Mouse (Mus musculus): ENCODE results near the gene Ldb2.

Ldb2 gene

DNA sequence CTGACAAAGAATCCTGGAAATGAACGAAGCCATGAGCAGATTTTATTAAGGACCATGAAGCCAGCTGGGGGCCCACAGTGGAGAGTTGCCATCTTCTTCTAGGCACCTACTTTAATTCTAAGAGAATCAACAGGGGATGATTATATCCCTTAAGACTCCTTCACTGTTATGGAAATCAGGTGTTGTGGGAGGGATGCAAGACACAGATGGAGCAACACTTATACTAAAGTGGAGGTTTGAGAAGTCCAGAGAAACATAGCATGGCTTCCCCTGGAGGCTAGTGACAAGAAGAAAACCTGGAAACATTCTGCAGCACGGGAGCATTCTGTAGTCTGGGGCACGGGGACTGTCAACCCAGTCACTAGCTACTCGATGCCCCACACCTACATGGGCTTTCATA is 85.0 kb downstream of the Ldb2 start:
- no peak for DNase-seq (ENCODE audit: low spot score)

DNA sequence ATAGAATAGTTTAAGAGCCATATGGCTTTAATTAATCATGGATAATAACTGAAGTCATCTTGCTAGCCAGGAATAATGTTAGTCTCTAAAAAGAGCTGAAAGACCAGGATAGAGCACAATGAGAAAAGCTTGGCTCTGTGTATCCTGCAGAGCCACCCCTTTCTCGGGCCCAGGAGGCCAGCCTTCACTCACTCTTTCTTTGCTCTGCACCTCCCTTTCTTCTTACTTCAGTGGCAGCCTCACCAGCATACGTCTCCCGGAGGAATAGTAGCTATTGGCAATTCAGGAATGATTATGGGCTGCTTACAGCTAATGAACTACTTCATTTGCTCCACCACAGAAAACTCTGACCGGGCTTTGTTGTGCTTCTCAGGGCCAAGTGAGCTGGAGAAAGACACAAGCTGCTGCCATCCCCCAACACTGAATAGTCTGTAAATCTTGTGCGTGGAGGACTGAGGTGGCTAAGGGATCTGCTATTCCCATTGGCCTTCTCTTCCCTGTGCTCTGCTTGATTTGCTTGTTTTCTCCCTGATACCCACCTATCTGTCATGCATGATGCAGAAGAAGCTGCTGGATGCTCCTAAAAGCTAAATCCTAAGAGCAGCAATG is 86.2 kb downstream of the Ldb2 start:
- no peak for DNase-seq (ENCODE audit: low spot score)

DNA sequence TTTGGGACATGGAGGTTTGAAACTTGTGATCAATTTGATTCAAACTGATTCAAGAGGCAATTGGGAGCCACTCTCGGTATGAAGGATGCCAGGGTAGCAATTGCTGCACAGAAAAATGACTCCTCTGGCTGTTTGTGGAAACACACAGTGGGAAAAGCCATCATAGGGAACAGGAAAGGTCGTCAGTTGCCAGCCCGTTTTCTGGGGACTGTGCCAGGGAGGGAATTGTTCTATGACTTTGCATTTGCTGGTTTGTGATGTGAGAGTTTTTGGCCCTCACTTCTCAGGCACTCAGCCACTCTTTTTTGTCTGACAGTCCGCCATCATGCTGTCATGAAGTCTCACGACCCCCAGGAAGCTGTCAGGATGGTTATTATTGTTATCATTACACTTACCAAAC is 88.3 kb downstream of the Ldb2 start:
- DNase-seq (ENCODE audit: low spot score), result no peak

DNA sequence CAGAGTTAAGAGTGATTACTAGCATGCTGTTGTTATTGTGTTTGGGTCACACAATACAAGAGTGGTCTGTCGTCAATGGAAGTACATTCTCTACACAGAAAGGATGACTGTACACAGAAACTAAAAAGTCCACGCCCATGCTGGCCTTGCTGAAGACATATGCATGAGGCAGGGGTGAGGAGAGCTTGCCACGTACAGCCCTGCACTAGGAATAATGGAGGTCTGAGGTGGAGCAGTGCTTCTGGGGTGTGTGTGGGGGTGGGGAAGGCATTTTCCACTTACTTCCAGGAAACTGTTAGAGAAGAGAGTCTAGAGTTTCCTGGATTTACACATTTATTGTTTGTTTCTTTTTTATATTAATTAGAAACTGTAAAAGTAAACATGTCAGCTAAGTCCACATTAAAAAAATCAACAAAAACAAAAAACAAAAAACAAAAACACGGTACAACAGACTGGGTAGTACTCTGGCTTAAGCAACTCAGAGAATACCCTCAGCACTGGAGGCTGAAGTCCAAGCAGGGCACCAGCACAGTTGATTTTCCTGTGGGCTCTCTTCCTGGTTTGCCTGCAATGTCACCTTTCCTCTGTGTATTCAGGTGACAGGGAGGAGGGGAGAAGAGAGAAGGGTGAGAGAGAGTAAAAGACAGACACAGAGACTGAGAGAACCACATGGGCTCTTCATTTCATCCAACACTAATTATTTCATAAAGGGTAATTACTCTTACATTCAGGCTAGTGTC is 89.2 kb downstream of the Ldb2 start:
- no peak for DNase-seq (ENCODE audit: low spot score)

DNA sequence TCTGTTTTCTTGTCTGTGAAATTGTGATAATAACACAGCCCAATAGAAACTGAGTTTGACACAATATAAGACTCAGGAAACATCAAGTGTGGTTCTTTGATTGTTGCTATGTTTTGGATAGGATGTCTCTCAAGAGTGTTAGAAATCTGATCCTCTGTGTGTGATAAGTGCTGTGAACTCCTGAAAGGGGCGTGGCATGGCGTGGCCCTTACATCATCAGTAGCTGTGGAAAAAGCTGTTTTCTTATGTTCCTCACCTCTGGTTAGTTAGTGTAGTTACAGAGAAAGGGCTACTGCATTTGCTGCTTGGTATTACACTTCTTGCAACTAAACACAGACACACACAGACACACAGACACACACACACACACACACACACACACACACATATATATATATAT is 90.2 kb downstream of the Ldb2 start:
- DNase-seq (ENCODE audit: low spot score), result no peak

DNA sequence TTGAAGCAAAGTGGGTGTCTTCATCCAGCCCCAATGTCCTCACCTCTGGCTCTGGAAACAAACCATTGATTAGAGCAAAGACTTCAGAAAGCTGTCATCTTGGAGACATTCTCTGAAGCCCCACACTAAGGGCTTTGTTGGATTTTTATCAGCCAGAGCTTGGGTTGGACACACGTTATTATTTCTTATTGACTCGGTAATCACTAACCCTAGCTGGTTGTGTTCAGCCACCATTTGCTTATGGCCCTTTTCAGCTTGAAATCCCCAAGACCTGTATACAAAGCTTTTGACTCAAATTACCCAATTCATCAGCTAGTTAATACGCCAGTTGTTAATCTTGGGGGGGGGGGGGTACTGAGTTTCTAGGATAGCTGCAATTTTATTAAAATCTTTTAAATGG is 91.5 kb downstream of the Ldb2 start:
- no peak for DNase-seq (ENCODE audit: low spot score)

DNA sequence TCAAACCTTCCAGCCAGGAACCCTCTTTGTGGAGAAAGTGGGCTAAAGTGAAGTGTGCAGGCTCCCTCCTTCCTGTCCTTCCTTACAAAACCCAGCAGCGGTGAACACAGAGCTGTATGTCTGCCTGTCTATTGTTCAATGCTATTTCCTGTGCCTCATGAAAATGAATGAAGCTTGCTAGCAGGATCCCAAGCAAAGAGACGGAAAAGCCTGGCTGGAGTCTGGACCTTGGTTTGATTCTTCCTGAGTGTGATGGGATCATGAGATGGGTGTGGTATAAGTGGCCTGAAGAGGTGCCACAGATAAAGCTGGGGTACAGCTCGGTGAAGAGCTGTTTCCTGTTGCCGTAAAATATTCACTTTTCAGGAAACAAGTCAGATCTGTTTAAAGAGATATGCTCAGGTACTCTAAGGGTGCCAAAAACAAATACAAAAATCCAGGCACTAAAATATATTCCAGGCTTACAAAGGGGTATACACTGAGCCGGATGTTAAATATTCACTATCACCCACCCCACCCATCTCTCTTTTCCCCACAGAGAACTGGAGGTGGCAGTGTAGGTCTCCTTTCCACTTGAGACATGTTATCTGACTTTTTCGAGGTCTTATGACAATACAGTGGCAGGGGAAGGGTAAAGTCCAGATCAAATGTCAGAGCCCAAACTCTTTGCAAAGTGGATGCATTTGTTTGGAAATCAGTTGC is 92.3 kb downstream of the Ldb2 start:
- DNase-seq (ENCODE audit: low spot score), result no peak

DNA sequence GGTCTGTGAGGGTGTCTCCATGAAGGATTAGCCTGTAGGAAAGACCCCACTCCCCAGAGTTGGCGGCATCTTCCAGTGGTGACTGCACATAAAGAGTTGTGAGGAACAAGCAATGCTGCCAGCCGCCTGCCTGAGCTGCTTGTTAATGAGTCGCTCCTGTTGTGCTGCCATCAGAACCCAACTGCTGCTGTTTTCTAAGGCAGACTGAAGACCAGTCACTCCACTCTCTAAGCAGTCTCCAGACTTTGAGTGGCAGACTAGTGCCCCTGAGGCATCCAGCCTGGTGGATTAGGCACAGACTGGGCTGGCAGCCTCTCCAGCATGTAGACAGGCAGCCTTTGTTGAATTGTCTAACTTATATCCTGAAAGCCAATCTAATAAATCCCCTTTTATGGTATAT is 101.5 kb downstream of the Ldb2 start:
- no peak for DNase-seq (ENCODE audit: low spot score)

DNA sequence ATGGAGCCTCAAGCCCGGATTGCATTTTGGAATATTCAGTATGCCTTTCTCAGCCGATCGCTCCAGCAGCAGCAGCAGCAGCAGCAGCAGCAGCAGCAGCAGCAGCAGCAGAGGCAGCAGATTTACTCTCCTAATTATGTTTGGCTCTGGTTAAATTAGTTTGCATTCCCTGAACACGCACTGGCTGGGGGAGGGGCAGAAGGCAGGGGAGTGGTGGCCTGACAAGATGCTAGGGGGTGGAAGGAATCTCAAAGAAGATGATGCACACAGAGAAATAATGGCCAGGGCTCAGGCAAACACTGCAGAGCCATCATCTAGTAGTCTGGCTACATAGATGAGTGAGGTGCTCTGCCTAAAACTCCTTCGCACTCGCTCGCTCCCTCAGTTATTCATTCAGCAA is 102.9 kb downstream of the Ldb2 start:
- DNase-seq (ENCODE audit: low spot score), result no peak

DNA sequence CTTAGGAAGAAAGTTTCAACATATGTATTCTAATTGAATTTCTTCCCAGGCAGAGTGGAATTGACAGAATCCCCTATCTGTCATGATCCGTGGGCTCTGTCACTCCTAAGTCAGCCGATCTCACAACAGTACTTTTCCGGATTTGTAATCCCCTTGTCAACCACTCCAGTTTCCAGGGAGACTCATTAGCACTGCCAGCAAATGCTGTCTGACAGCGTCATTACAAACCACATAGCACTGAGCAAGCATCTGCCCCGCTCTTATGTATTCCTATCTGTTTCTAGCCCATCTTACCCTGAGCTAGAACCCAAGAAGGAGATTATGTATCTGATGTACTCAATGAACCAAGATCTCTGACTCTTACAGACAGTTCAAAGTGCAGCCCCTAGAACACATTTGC is 105.8 kb downstream of the Ldb2 start:
- DNase-seq (ENCODE audit: low spot score), result no peak

DNA sequence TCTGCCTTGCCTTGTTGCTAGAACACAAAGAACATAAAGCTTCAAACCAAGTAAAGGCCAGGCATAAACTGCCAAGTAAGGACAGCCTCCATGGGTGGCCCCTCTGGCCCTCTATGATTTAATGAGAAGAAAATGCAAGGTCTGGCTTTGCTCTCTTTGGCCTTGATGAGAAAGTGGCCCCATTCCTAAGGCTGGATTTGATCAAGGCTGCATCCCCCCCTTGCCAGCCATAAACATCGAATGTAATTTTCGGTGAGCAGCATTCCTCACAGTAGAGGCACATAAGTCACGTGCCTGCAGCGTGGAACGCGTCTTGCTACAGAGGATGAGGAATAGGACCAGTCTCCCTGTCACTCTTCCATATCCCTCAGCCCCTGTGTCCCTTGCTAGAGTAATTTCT is 113.1 kb downstream of the Ldb2 start:
- DNase-seq (ENCODE audit: low spot score), result no peak

DNA sequence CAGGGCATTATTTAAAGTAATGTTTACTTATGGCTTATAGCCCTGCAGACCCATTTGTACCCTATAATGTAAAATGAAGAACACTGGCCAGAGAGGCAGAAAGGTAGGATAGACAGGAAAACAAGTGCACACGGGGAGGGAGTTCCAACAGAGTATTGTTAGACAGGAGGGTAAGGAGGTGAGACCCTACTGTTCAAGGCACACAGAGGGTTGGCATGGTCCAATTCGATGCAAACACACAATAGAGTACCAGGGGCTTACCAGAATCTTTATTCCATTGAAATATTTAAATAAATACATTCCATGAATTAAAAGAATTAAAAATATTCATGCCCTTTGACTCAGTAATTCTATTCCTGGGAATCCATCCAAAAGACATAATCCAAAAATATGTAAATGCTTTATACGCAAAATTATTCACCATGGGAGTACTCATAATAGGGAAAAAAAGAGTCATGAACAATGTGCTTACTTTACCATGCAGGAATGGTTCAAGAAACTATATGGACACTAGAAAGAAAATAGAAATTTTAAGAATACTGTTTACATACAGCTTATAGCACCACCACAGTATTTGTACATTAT is 118.3 kb downstream of the Ldb2 start:
- DNase-seq (ENCODE audit: low spot score), result no peak

DNA sequence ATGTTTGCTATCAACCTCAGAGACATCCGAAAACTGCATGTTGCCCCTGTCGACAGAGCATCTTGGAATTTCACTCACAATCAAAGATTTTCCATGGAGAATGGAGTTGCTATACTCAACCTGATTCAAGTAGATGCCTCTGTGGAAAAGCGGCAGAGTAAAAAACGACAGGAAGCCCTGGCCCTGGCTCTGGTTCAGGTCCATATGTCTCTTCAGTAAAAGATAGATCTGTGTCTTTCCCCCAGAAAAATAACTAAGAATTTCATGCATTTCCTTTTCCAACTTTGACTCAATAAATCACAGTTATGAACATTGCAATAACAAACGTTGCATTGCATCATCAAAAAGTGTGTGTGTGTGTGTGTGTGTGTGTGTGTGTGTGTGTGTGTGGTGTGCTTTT is 121.7 kb downstream of the Ldb2 start:
- no peak for DNase-seq (ENCODE audit: low spot score)

DNA sequence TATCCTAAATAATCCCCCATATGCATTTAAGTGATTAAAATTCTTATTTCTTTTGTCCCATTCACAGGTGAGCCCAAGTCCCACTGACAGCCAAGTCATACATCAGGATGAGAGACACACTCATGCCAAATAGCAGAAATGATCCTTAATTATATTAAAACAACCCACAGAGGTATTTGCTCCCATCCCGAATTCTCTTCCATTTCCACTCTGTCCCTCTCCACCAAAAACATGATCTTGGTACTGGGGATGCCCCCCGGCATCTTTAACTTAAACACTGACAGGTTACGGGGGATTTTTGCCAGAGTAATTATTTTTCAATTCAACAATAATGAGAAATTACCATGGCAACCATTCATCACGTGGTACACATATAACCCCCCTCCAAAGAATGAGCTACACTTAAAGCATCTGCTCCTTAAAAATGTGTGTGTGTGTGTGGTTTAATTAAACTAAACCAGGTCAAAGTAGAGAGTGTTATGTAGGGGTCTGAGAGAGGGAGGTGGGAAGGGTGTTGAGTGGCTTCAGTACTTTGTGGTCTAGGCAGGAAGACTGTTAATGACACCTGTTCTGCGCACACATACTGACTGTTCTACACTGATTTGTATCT is 123.2 kb downstream of the Ldb2 start:
- no peak for DNase-seq (ENCODE audit: low spot score)

DNA sequence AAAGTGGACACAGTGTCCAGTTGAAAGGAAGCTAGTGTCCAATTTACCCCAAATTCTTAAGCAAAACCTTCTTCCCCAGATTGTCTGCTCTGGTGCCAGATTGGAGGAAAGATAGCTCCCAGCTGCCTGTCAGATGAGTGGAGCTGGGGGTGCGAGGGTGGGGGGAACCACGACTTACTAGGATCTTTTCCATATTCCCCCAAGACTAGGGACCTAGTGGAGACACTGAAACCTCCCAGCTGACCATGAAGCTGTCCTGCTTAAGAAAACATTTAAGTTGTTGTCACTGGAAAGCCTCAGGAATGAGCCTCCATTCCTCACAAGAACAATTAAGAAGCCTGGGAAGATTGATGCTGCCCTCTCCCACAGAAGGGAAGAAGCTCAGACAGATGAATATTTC is 129.1 kb downstream of the Ldb2 start:
- DNase-seq (ENCODE audit: low spot score), result no peak

DNA sequence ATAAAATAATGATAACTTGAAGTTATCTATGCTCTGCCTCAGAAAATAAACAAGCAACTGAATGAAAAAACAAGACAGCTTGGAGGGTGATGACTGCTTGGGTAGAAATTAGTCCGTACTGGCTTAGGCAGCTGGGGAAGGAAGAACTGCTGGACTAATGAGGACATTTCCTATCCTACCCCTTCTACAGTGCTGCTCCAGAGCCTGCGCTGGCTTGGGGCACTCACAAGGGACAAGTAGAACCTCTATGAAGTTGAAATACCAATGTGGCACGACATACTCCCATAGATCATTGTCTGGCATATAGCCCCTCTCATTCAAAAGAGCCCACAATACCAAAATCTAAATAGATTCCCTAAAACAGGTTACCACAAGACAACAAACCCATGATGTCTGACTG is 131.6 kb downstream of the Ldb2 start:
- no peak for DNase-seq (ENCODE audit: low spot score)

DNA sequence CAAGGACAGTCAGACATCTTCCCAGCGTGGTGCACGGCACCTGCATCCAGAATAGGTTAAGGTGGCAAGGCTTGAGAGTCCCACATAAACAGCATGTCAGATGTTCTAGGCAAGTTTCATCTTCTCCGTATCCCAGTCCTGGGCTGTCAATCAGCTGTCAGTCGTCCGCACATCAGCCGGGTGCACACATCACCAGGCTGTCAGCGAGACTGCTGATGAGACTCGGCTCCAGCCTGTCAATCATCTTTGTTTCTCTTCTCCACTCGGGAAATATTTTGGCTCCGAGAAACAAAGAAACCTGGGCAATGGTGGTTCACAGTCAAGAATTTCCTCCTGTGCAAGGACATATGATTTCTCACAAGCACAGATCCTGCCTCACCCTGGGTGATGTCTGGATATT is 132.1 kb downstream of the Ldb2 start:
- no peak for DNase-seq (ENCODE audit: low spot score)

DNA sequence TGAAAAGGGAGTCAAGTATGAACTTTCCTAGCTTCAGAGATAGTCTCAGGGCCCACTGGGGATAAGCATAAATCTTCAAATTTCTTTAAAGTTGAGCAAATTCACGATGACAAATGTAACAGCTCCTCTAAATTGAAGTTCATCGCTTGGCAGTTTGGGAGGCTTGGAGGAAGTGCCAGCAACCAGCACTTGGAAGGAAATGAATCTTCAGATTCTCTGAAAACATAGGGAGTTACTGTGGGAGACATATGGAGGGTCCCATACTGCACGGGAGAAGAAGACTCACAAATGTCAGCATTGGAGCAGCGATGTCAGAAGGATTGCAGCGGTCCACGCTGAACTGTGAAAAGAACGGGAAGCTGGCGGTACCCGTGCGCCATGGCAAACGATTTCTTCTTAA is 139.8 kb downstream of the Ldb2 start:
- no peak for DNase-seq (ENCODE audit: low spot score)

DNA sequence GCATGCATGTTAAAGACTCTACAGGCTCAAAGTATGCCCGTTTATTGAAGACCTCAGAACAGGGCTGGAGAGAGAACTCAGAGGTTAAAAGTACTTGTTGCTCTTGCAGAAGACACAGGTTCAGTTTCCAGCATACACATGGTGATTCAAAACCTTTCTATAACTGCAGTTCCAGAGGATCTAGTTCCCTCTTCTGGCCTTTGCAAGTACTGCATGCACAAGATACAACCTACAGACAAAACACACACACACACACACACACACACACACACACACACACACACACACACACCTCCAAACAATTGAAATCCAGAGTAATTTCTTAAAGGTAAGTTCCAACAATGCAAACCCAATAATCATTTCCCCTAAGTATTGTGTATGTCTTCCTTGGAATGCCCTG is 142.8 kb downstream of the Ldb2 start:
- no peak for DNase-seq (ENCODE audit: low spot score)

DNA sequence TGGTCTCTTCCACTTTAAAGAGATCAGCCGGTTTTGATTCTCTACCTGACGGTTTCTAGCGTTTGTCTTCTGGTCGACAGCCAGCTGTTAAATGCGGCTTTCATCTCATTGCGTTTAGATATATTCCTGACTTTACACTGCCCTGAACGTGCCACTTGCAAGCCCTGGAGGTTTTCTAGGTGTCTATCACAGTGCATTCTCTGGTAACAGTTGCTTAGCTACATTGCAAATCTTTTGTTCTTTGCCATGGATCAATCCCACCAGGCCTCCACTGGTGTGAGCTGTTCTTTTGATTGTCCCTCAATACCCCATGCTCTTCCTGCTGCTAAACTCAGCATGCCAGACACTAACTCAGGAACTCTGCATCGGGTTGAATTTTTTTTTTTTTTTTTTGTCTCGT is 145.1 kb downstream of the Ldb2 start:
- DNase-seq (ENCODE audit: low spot score), result no peak

DNA sequence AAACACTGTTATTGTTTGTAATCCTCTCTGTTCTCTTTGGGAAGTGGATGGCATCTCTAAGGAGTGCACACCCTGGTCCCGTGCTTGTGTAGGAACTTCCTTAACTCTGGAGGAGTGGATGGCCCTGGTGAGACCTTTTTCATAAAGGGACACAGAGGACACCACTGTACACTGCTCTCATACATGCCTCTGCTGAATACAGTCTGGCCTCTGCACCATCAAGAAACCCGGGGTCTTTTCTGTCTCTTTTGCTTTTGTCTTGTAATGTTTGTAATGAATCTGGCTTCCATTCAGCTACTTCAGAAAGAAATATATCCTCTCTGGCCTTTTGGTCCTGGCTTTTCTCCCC is 152.7 kb downstream of the Ldb2 start:
- DNase-seq (ENCODE audit: low spot score), result no peak

DNA sequence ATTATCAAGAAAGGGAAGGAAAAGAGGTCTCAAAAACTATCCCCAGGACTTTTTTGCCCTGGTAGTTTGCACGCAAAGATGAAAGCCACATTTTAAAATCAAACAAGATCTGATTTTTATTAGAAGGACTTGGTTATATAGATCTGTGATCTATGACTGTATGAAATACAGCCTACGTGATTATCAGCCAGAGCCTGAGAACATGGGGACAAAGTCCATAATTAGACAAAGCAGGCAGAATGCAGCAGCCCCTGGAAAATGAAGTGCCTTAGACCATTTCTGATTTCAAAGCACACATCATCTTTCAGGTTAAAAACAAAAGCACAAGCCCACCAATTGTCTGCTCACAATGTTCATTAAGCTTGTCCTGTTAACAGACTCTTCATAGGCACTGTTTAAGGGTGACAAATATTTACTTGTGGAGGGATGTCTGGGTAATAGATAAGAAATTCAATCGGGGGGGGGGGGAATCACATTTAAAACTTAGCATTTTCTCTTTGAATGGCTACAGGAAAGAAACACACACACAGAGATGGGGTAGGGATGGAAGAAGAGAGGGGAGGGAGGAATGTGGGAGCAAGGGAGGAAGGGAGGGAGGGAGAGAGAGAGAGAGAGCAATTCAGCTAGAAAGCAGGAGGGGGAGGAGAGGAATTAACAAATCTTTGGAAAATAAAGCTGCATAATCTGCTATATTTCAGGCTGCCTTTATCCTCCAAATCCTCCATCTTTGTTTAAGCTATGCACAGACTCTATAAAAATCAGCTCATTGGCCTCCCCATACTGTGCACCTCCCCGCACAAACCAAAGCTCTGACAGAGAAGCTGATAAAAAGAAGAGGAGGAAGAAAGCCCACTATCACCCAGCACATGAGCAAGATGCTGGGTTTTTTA is 153.3 kb downstream of the Ldb2 start:
- no peak for DNase-seq (ENCODE audit: low spot score)

All from testis, postnatal 10 days (tissue).